ENCODE assay signal across 26 mouse cellular contexts in genomic region chr6:95769808-95770207, GRCm38 (mm10). TPM values are rescaled to one million over a fixed set of nuclear protein-coding genes. Genes with fewer than 3 reads are reported as not detected.
DNase-seq lines count a peak whose midpoint lies in the region; ATAC-seq and TF ChIP-seq lines count a peak whose summit lies in the region.
"Had no signal": no experiment of that assay in that cellular context is flagged by ENCODE, and none has a peak within 500 bp of the region (broad histone marks: within the 10 kb centered on the region; RNA-seq: fewer than 3 reads in every experiment).

No protein-coding gene starts in this region.

- 0 out of 2 replicates have a peak overlapping the region, but pooled peaks have one; percentile 51 for H3K27ac ChIP-seq in kidney, embryonic 15.5 days
- no peak overlapping the region for H3K27ac ChIP-seq in MEL (ENCODE audit: control insufficient read depth, low read depth, low read length)
- H3K27ac ChIP-seq: embryonic facial prominence, embryonic 13.5 days; embryonic facial prominence, embryonic 15.5 days; forebrain, embryonic 10.5 days; forebrain, embryonic 12.5 days had no signal

- TF ChIP-seq RAD21 in MEL (IDR thresholded peaks at IDR 0.05; ENCODE audit: low read depth, low read length): no peak

- H3K36me3 ChIP-seq in kidney, embryonic 15.5 days: no peaks in the 10 kb centered on the region
- no peaks in the 10 kb centered on the region for H3K36me3 ChIP-seq in MEL (ENCODE audit: control insufficient read depth in 1 of 2, insufficient read depth in 2 of 2, low read length in 2 of 2)
- H3K36me3 ChIP-seq: embryonic facial prominence, embryonic 13.5 days; embryonic facial prominence, embryonic 15.5 days; forebrain, embryonic 10.5 days; forebrain, embryonic 12.5 days; G1E had no signal

- no peak for TF ChIP-seq CTCF in MEL (IDR thresholded peaks at IDR 0.05 in 2 of 3, conservative IDR thresholded peaks at IDR 0.05 in 1 of 3; ENCODE audit: control insufficient read depth in 1 of 3, insufficient read depth in 1 of 3, low read depth in 2 of 3, low read length in 3 of 3, poor library complexity in 1 of 3, severe bottlenecking in 1 of 3)

- no peak for TF ChIP-seq EP300 in MEL (IDR thresholded peaks at IDR 0.05; ENCODE audit: low read depth in 1 of 2, low read length in 2 of 2)

- WGBS in kidney, embryonic 15.5 days: 55% methylated on average over 3 of the region's 3 CpGs

- no peak overlapping the region for H3K4me2 ChIP-seq in kidney, embryonic 15.5 days
- H3K4me2 ChIP-seq: embryonic facial prominence, embryonic 13.5 days; embryonic facial prominence, embryonic 15.5 days; forebrain, embryonic 12.5 days had no signal

- no peaks in the 10 kb centered on the region for H3K4me1 ChIP-seq in kidney, embryonic 15.5 days
- H3K4me1 ChIP-seq in MEL (ENCODE audit: control insufficient read depth in 1 of 2, insufficient read depth in 2 of 2, low read length in 2 of 2): no peaks in the 10 kb centered on the region
- H3K4me1 ChIP-seq: embryonic facial prominence, embryonic 13.5 days; embryonic facial prominence, embryonic 15.5 days; forebrain, embryonic 10.5 days; forebrain, embryonic 12.5 days had no signal

- H3K79me2 ChIP-seq in MEL (ENCODE audit: control insufficient read depth, insufficient read depth, low read length, poor library complexity): no peaks in the 10 kb centered on the region

- no peaks in the 10 kb centered on the region for H3K9me3 ChIP-seq in kidney, embryonic 15.5 days (replicated peaks)
- no peaks in the 10 kb centered on the region for H3K9me3 ChIP-seq in MEL (replicated peaks; ENCODE audit: insufficient read depth, low read length)
- H3K9me3 ChIP-seq: embryonic facial prominence, embryonic 13.5 days; embryonic facial prominence, embryonic 15.5 days; forebrain, embryonic 10.5 days; forebrain, embryonic 12.5 days; G1E had no signal

- no peak for TF ChIP-seq POLR2A in MEL (IDR thresholded peaks at IDR 0.05; ENCODE audit: control insufficient read depth in 1 of 2, insufficient read depth in 1 of 2, low read depth in 1 of 2, low read length in 2 of 2, poor library complexity in 1 of 2)

- H3K4me3 ChIP-seq in kidney, embryonic 15.5 days (replicated peaks): no peak overlapping the region
- no peak overlapping the region for H3K4me3 ChIP-seq in MEL (ENCODE audit: control insufficient read depth in 1 of 2, insufficient read depth in 1 of 2, low read depth in 2 of 2, low read length in 2 of 2)
- H3K4me3 ChIP-seq: embryonic facial prominence, embryonic 13.5 days; embryonic facial prominence, embryonic 15.5 days; erythroblast, embryonic 14.5 days; forebrain, embryonic 10.5 days; forebrain, embryonic 12.5 days had no signal

- no peaks in the 10 kb centered on the region for H3K27me3 ChIP-seq in kidney, embryonic 15.5 days
- H3K27me3 ChIP-seq in MEL (ENCODE audit: control insufficient read depth in 1 of 2, insufficient read depth in 2 of 2, low read length in 2 of 2): no peaks in the 10 kb centered on the region
- H3K27me3 ChIP-seq: embryonic facial prominence, embryonic 13.5 days; embryonic facial prominence, embryonic 15.5 days; forebrain, embryonic 12.5 days had no signal

- no peak overlapping the region for H3K9ac ChIP-seq in kidney, embryonic 15.5 days
- no peak overlapping the region for H3K9ac ChIP-seq in MEL (ENCODE audit: control insufficient read depth, low read depth, low read length, poor library complexity, severe bottlenecking)
- H3K9ac ChIP-seq: embryonic facial prominence, embryonic 13.5 days; embryonic facial prominence, embryonic 15.5 days; forebrain, embryonic 12.5 days had no signal

- no peak for ATAC-seq in kidney, embryonic 15.5 days (replicated peaks; ENCODE audit: low FRiP score)
- ATAC-seq: CD4-positive, CD25-positive, alpha-beta regulatory T cell, adult 4 months; forebrain, embryonic 14.5 days; forebrain, embryonic 16.5 days had no signal

- DNase-seq in kidney, postnatal 36 days: no peak
- DNase-seq in kidney, postnatal 14 days: peak; percentile 2
- DNase-seq in kidney, postnatal 25 days: no peak
- no peak for DNase-seq in MEL (ENCODE audit: low read depth, low spot score)
- DNase-seq in retina, embryonic 14.5 days (ENCODE audit: low spot score): no peak
- DNase-seq: adrenal gland, adult 2 months; adrenal gland, postnatal 10 days; adrenal gland, postnatal 25 days; B cell, adult 2 months; cerebellum, adult 11 months; cerebellum, adult 18-20 months; cerebellum, adult 8-10 months; cerebellum, adult 9-11 months; cerebellum, postnatal 14 days; cerebellum, postnatal 36 days; embryo, embryonic 11 days had no signal

TF ChIP-seq in MEL, 35 proteins besides CTCF, POLR2A, EP300 and RAD21:
- TF ChIP-seq KAT2A (conservative IDR thresholded peaks at IDR 0.05; ENCODE audit: low read depth, low read length): no peak
- no peak for TF ChIP-seq E2F4 (IDR thresholded peaks at IDR 0.05; ENCODE audit: borderline replicate concordance, low read depth, low read length)
- peak; percentile 80; the same call in 1 of the 2 replicates for TF ChIP-seq MAFK (IDR thresholded peaks at IDR 0.05; ENCODE audit: borderline replicate concordance, low read depth, low read length)

RNA-seq across cellular contexts. Expression of gene Suclg2, which starts 51.2 kb away (rescaled TPM):
- polyA plus RNA-seq in kidney, embryonic 15.5 days (2015; fragmentation: Nextera tagmentation; extraction: Ambion mirVana): 113 TPM in 2 replicates
- 46.5 and 49.1 TPM in 2 replicates for total RNA-seq in MEL (2012; rRNA removed)
- 10 to 100 TPM in 1 of 2 experiments, not detected in 1; 40.0 TPM for polyA plus RNA-seq in MEL (2012; ENCODE audit: insufficient read depth in 1 of 2, insufficient read length in 2 of 2, low read depth in 1 of 2, low replicate concordance in 2 of 2, missing spikeins in 1 of 2)
